Mouse (Mus musculus): ENCODE data around the gene Spopl. TPM values are rescaled to one million over a fixed set of nuclear protein-coding genes. Genes with fewer than 3 reads are reported as not detected.
A peak's percentile ranks its signal among the peaks of the same experiment; 100 is the strongest.
"Not testable (repeated sequence)": the region's sequence is repeated elsewhere in the genome, so short reads cannot be mapped to it uniquely, and the experiment has no call there.

Gene Spopl
- total RNA-seq (2017): 26.1 to 55.5 TPM (median 29.9 TPM) in 3 replicates

- ATAC-seq (replicated peaks; ENCODE audit: insufficient number of reproducible peaks, low FRiP score, low TSS enrichment, poor library complexity, severe bottlenecking): peak; percentile 83
Measured at GRCm38 (mm10) chr2:23571302-23572156, at the start of gene Spopl. Spopl (minus strand) TSS chr2:23572106.

GRCm38 (mm10) chr2:23620128-23620527 is 48.2 kb upstream of the Spopl start:
- no peak for ATAC-seq (replicated peaks; ENCODE audit: insufficient number of reproducible peaks, low FRiP score, low TSS enrichment, poor library complexity, severe bottlenecking)

- ATAC-seq (replicated peaks; ENCODE audit: insufficient number of reproducible peaks, low FRiP score, low TSS enrichment, poor library complexity, severe bottlenecking): no peak
Measured at GRCm38 (mm10) chr2:23617989-23618388, 46.1 kb upstream of the Spopl start.

GRCm38 (mm10) chr2:23605391-23605790 is 33.5 kb upstream of the Spopl start:
- ATAC-seq (replicated peaks; ENCODE audit: insufficient number of reproducible peaks, low FRiP score, low TSS enrichment, poor library complexity, severe bottlenecking): no peak

GRCm38 (mm10) chr2:23588769-23589168 is 16.9 kb upstream of the Spopl start:
- ATAC-seq (replicated peaks; ENCODE audit: insufficient number of reproducible peaks, low FRiP score, low TSS enrichment, poor library complexity, severe bottlenecking): no peak

GRCm38 (mm10) chr2:23572157-23572532 is 239 bp upstream of the Spopl start:
- ATAC-seq (replicated peaks; ENCODE audit: insufficient number of reproducible peaks, low FRiP score, low TSS enrichment, poor library complexity, severe bottlenecking): not testable (repeated sequence)

- no peak for ATAC-seq (replicated peaks; ENCODE audit: insufficient number of reproducible peaks, low FRiP score, low TSS enrichment, poor library complexity, severe bottlenecking)
Measured at GRCm38 (mm10) chr2:23570563-23570962, 1.3 kb downstream of the Spopl start.

- ATAC-seq (replicated peaks; ENCODE audit: insufficient number of reproducible peaks, low FRiP score, low TSS enrichment, poor library complexity, severe bottlenecking): no peak
Measured at GRCm38 (mm10) chr2:23568775-23569174, 3.1 kb downstream of the Spopl start.

- no peak for ATAC-seq (replicated peaks; ENCODE audit: insufficient number of reproducible peaks, low FRiP score, low TSS enrichment, poor library complexity, severe bottlenecking)
Measured at GRCm38 (mm10) chr2:23565081-23565801, 6.7 kb downstream of the Spopl start.

- no peak for ATAC-seq (replicated peaks; ENCODE audit: insufficient number of reproducible peaks, low FRiP score, low TSS enrichment, poor library complexity, severe bottlenecking)
Measured at GRCm38 (mm10) chr2:23562898-23563297, 9.0 kb downstream of the Spopl start.

- ATAC-seq (replicated peaks; ENCODE audit: insufficient number of reproducible peaks, low FRiP score, low TSS enrichment, poor library complexity, severe bottlenecking): no peak
Measured at GRCm38 (mm10) chr2:23559186-23559585, 12.7 kb downstream of the Spopl start.

- ATAC-seq (replicated peaks; ENCODE audit: insufficient number of reproducible peaks, low FRiP score, low TSS enrichment, poor library complexity, severe bottlenecking): no peak
Measured at GRCm38 (mm10) chr2:23551235-23551634, 20.7 kb downstream of the Spopl start.

GRCm38 (mm10) chr2:23547220-23547619 is 24.7 kb downstream of the Spopl start:
- no peak for ATAC-seq (replicated peaks; ENCODE audit: insufficient number of reproducible peaks, low FRiP score, low TSS enrichment, poor library complexity, severe bottlenecking)

GRCm38 (mm10) chr2:23539967-23540366 is 31.9 kb downstream of the Spopl start:
- no peak for ATAC-seq (replicated peaks; ENCODE audit: insufficient number of reproducible peaks, low FRiP score, low TSS enrichment, poor library complexity, severe bottlenecking)

- ATAC-seq (replicated peaks; ENCODE audit: insufficient number of reproducible peaks, low FRiP score, low TSS enrichment, poor library complexity, severe bottlenecking): not testable (repeated sequence)
Measured at GRCm38 (mm10) chr2:23527717-23528116, 44.2 kb downstream of the Spopl start.

GRCm38 (mm10) chr2:23505141-23505540 is 66.8 kb downstream of the Spopl start:
- no peak for ATAC-seq (replicated peaks; ENCODE audit: insufficient number of reproducible peaks, low FRiP score, low TSS enrichment, poor library complexity, severe bottlenecking)

GRCm38 (mm10) chr2:23481715-23482114 is 90.2 kb downstream of the Spopl start:
- no peak for ATAC-seq (replicated peaks; ENCODE audit: insufficient number of reproducible peaks, low FRiP score, low TSS enrichment, poor library complexity, severe bottlenecking)

- no peak for ATAC-seq (replicated peaks; ENCODE audit: insufficient number of reproducible peaks, low FRiP score, low TSS enrichment, poor library complexity, severe bottlenecking)
Measured at GRCm38 (mm10) chr2:23467471-23467870, 104.4 kb downstream of the Spopl start.

- no peak for ATAC-seq (replicated peaks; ENCODE audit: insufficient number of reproducible peaks, low FRiP score, low TSS enrichment, poor library complexity, severe bottlenecking)
Measured at GRCm38 (mm10) chr2:23457452-23457851, 114.5 kb downstream of the Spopl start.

Measured in monocyte, adult 5-6 weeks (primary cell).